Mouse (Mus musculus) kidney, embryonic 15.5 days (tissue): Measurements from ENCODE around the gene A530064D06Rik. TPM values are rescaled to one million over a fixed set of nuclear protein-coding genes. Genes with fewer than 3 reads are reported as not detected.
A peak's percentile ranks its signal among the peaks of the same experiment; 100 is the strongest.

Experiments used
- ATAC-seq: fragments of 200-750 bp; cut with Nextera tagmentation; replicated peaks from 2 replicates; pipeline ENCODE4 v1.8.0; 2017; ENCODE audit warnings: moderate TSS enrichment; ENCODE audit not compliant: low FRiP score
- H3K27ac ChIP-seq: fragments of 300-500 bp; sonication (generic); 2 replicates; pipeline ENCODE4 v1.5.1; 2015; ENCODE audit warnings: mild to moderate bottlenecking, inconsistent platforms
- H3K27me3 ChIP-seq: fragments of 300-500 bp; sonication (generic); 2 replicates; pipeline ENCODE4 v1.6.1; 2015; ENCODE audit warnings: inconsistent platforms
- H3K36me3 ChIP-seq: fragments of 300-500 bp; sonication (generic); 2 replicates; pipeline ENCODE4 v1.6.1; 2015; ENCODE audit warnings: inconsistent platforms
- H3K4me1 ChIP-seq: fragments of 300-500 bp; sonication (generic); 2 replicates; pipeline ENCODE4 v1.6.1; 2015; ENCODE audit warnings: inconsistent platforms
- H3K4me2 ChIP-seq: fragments of 300-500 bp; sonication (generic); 2 replicates; pipeline ENCODE4 v1.6.1; 2015; ENCODE audit warnings: moderate library complexity, mild to moderate bottlenecking, inconsistent platforms
- H3K4me3 ChIP-seq: fragments of 300-500 bp; sonication (generic); replicated peaks from 2 replicates; pipeline ENCODE4 v1.5.1; 2015; ENCODE audit warnings: mild to moderate bottlenecking, inconsistent platforms
- H3K9ac ChIP-seq: fragments of 300-500 bp; sonication (generic); 2 replicates; pipeline ENCODE4 v1.6.1; 2015; ENCODE audit warnings: mild to moderate bottlenecking, inconsistent platforms
- H3K9me3 ChIP-seq: fragments of 300-500 bp; sonication (generic); replicated peaks from 2 replicates; pipeline ENCODE4 v1.6.1; 2016; ENCODE audit warnings: inconsistent platforms
- WGBS: fragments of 180-500 bp; shearing (Covaris S2); methylation state at CpG from one replicate; pipeline ENCODE4 v1.1.7; 2015; ENCODE audit warnings: mixed read lengths; 5-methylcytosine and 5-hydroxymethylcytosine counted together
- polyA plus RNA-seq: library from polyadenylated mRNA; unstranded; fragments of >200 nt; fragmentation: Nextera tagmentation; extraction: Ambion mirVana; gene quantifications from 2 replicates; pipeline ENCODE4 v1.2.1, GENCODE M21; 2015

Gene A530064D06Rik
- polyA plus RNA-seq, 1 experiment from 2014 or later = not detected

- Histone ChIP-seq H3K36me3 (no peaks in the 10 kb centered on the region), H3K4me3 (no peak overlapping the region), H3K27me3 (no peaks in the 10 kb centered on the region), H3K9me3 (no peaks in the 10 kb centered on the region; the same call in 1 of the 2 replicates), H3K4me2 (no peak overlapping the region), H3K9ac (no peak overlapping the region), H3K27ac (no peak overlapping the region), H3K4me1 (no peaks in the 10 kb centered on the region)
- 50% methylated on average over 8 of the region's 8 CpGs for WGBS
- no peak for ATAC-seq
Observed at GRCm38 (mm10) chr17:48110547-48111287, 56.4 kb downstream of the A530064D06Rik start.

GRCm38 (mm10) chr17:48108520-48108919, 58.6 kb downstream of the A530064D06Rik start:
- 85% methylated on average over 3 of the region's 3 CpGs for WGBS
- Histone ChIP-seq H3K4me2 (no peak overlapping the region), H3K4me3 (no peak overlapping the region), H3K4me1 (no peaks in the 10 kb centered on the region), H3K27me3 (no peaks in the 10 kb centered on the region), H3K9me3 (no peaks in the 10 kb centered on the region; the same call in 1 of the 2 replicates), H3K27ac (no peak overlapping the region), H3K9ac (no peak overlapping the region), H3K36me3 (no peaks in the 10 kb centered on the region)
- ATAC-seq = no peak

GRCm38 (mm10) chr17:48107862-48108261, 59.2 kb downstream of the A530064D06Rik start:
- no peaks in the 10 kb centered on the region for H3K27me3 ChIP-seq
- H3K4me1 ChIP-seq = no peaks in the 10 kb centered on the region
- H3K36me3 ChIP-seq = no peaks in the 10 kb centered on the region
- no peak overlapping the region for H3K9ac ChIP-seq
- WGBS = 68% methylated on average over 6 of the region's 6 CpGs
- no peak overlapping the region for H3K4me3 ChIP-seq
- no peaks in the 10 kb centered on the region for H3K9me3 ChIP-seq
- H3K27ac ChIP-seq = no peak overlapping the region
- no peak overlapping the region for H3K4me2 ChIP-seq
- ATAC-seq = no peak

- H3K9me3 ChIP-seq = no peaks in the 10 kb centered on the region
- H3K4me2 ChIP-seq = no peak overlapping the region
- H3K27ac ChIP-seq = no peak overlapping the region
- H3K36me3 ChIP-seq = no peaks in the 10 kb centered on the region
- no peak overlapping the region for H3K9ac ChIP-seq
- 62% methylated on average over 4 of the region's 4 CpGs for WGBS
- H3K4me3 ChIP-seq = no peak overlapping the region
- no peaks in the 10 kb centered on the region for H3K4me1 ChIP-seq
- no peaks in the 10 kb centered on the region for H3K27me3 ChIP-seq
- ATAC-seq = no peak
Observed at GRCm38 (mm10) chr17:48107333-48107732, 59.7 kb downstream of the A530064D06Rik start.

GRCm38 (mm10) chr17:48100441-48101417, 66.3 kb downstream of the A530064D06Rik start:
- no peaks in the 10 kb centered on the region for H3K9me3 ChIP-seq
- peaks cover 45% of the 10 kb centered on the region for H3K27me3 ChIP-seq
- ATAC-seq = peak; percentile 53
- H3K4me3 ChIP-seq = peak overlapping the region; percentile 36
- H3K27ac ChIP-seq = no peak overlapping the region
- H3K9ac ChIP-seq = no peak overlapping the region
- H3K4me2 ChIP-seq = peak overlapping the region; percentile 63
- WGBS = 12% methylated on average over 20 of the region's 21 CpGs
- H3K4me1 ChIP-seq = peaks cover 50% of the 10 kb centered on the region
- no peaks in the 10 kb centered on the region for H3K36me3 ChIP-seq

GRCm38 (mm10) chr17:48099312-48099711, 67.8 kb downstream of the A530064D06Rik start:
- no peaks in the 10 kb centered on the region for H3K36me3 ChIP-seq
- peak overlapping the region; percentile 67 for H3K4me2 ChIP-seq
- peaks cover 58% of the 10 kb centered on the region for H3K27me3 ChIP-seq
- H3K9me3 ChIP-seq = no peaks in the 10 kb centered on the region
- 11% methylated on average over 11 of the region's 11 CpGs for WGBS
- H3K27ac ChIP-seq = no peak overlapping the region
- no peak for ATAC-seq
- H3K9ac ChIP-seq = no peak overlapping the region
- peaks cover 61% of the 10 kb centered on the region for H3K4me1 ChIP-seq
- no peak overlapping the region for H3K4me3 ChIP-seq

Other genes with a start within 250 kb of the A530064D06Rik start
- 13.0 and 13.7 TPM in 2 replicates for gene Foxp4, start 242.6 kb downstream of the A530064D06Rik start, polyA plus RNA-seq
- not detected in 2 replicates for gene 1700122O11Rik, start 129.0 kb downstream of the A530064D06Rik start, polyA plus RNA-seq
- not detected in 2 replicates for gene 1700067P10Rik, start 78.0 kb downstream of the A530064D06Rik start, polyA plus RNA-seq
- not detected in 2 replicates for gene 9830107B12Rik, start 21.0 kb downstream of the A530064D06Rik start, polyA plus RNA-seq
- gene Trem1, start 65.5 kb upstream of the A530064D06Rik start, polyA plus RNA-seq = 0.05 and 0.08 TPM in 2 replicates
- not detected in 2 replicates for gene Trem3, start 80.5 kb upstream of the A530064D06Rik start, polyA plus RNA-seq
- 0.49 and 0.60 TPM in 2 replicates for gene Treml4, start 97.0 kb upstream of the A530064D06Rik start, polyA plus RNA-seq
- 0.13 and 0.29 TPM in 2 replicates for gene Treml2, start 132.2 kb upstream of the A530064D06Rik start, polyA plus RNA-seq
- gene B430306N03Rik, start 148.9 kb upstream of the A530064D06Rik start, polyA plus RNA-seq = 0.23 and 0.39 TPM in 2 replicates
- gene Trem2, start 179.1 kb upstream of the A530064D06Rik start, polyA plus RNA-seq = 2.4 and 2.9 TPM in 2 replicates
- gene Treml1, start 192.6 kb upstream of the A530064D06Rik start, polyA plus RNA-seq = 0.60 and 1.3 TPM in 2 replicates
- 15.8 and 17.8 TPM in 2 replicates for gene Nfya, start 242.6 kb upstream of the A530064D06Rik start, polyA plus RNA-seq
- 72.4 and 74.9 TPM in 2 replicates for gene Oard1, start 242.7 kb upstream of the A530064D06Rik start, polyA plus RNA-seq